Mouse (Mus musculus): ENCODE results near the gene Zmpste24. TPM values are rescaled to one million over a fixed set of nuclear protein-coding genes. Genes with fewer than 3 reads are reported as not detected.
"Not testable (repeated sequence)": the region's sequence is repeated elsewhere in the genome, so short reads cannot be mapped to it uniquely, and the experiment has no call there.

Zmpste24 gene
- polyA plus RNA-seq (2015; fragmentation: Nextera tagmentation; extraction: Ambion mirVana), result 22.2 and 22.6 TPM in 2 replicates

DNA sequence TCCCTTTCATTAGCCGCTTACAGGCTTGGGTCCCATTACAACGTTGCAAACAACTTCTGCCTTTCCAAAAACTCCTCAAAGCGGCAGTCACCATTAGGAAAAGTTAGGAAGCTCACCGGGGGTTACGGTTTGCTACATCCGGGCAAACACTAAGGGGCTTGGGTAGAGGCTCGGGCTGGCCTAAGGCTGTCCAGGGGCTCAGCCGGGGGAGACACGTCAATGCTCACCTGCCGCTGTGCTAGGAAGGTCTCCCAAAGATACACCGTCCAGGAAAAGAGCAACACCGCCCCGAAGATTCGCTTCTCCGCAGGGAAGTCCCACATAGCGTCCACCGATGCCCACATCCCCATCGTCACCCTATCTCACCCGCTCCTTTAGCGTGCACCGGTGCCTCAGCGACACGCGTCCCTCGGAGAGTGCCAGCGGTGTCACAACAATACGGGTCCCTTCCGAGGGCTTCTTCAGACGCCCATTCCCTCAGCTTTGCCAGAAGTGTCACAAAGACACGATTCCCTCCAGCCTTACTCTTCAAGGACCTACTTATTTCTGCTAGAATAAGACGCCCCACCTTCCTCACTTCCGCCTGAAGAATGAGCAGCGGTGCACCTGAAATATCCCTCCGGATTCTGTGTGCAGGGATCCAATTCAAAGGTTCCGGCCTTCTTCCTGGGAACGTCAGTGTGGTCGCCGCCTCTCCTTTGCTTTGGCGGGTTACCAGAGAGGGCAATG lies at the start of gene Zmpste24:
Zmpste24 (minus strand) TSS at position 592 of the 729 bp plus-strand sequence.
- WGBS, result under 1% methylated on average over 39 of the region's 39 CpGs
- Histone ChIP-seq H3K27me3 (replicated peaks) (no peaks in the 10 kb centered on the region), H3K9ac (peak within 1 kb of the TSS; percentile 90), H3K27ac (replicated peaks) (peak within 1 kb of the TSS; percentile 73), H3K36me3 (peaks cover 27% of the 10 kb centered on the region), H3K4me2 (peak within 1 kb of the TSS; percentile 88), H3K4me1 (peaks cover 16% of the 10 kb centered on the region), H3K4me3 (peak within 1 kb of the TSS; percentile 91), H3K9me3 (no peaks in the 10 kb centered on the region)
- no peak; the same call in none of the 2 replicates for ATAC-seq (ENCODE audit: extremely low read depth, insufficient number of reproducible peaks, low FRiP score, low TSS enrichment)

- no peak within 1 kb of the TSS for H3K4me2 ChIP-seq
- no peak within 1 kb of the TSS for H3K4me3 ChIP-seq
- no peaks in the 10 kb centered on the region for H3K27me3 ChIP-seq (replicated peaks)
- no peak for ATAC-seq (ENCODE audit: extremely low read depth, insufficient number of reproducible peaks, low FRiP score, low TSS enrichment)
- 84% methylated on average over 2 of the region's 2 CpGs for WGBS
- H3K4me1 ChIP-seq, result no peaks in the 10 kb centered on the region
- no peak within 1 kb of the TSS for H3K9ac ChIP-seq
- H3K27ac ChIP-seq (replicated peaks), result no peak within 1 kb of the TSS
- no peaks in the 10 kb centered on the region for H3K9me3 ChIP-seq
- H3K36me3 ChIP-seq, result no peaks in the 10 kb centered on the region
Observed at GRCm38 (mm10) chr4:121109126-121109525, 11.1 kb upstream of the Zmpste24 start, which contains the start of gene Tmco2. Tmco2 (minus strand) TSS chr4:121109226.

DNA sequence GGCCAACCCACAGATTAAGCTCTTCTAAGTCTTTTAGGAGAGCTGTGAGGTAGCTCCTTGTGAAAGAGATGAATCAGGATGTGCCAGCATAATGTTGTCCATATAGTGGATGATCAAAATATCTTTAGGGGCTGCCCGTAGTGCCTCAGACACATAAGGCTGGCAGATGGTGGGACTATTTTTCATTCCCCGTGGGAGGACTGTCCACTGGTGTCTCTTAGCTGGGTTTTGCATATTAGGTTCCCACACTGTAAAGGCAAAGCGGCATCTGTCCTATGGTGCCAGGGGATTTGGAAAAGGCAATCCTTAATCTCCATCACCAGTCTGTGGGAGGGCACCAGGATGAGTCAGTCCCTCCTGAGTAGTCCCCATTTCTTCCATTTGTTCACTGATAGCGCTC lies 5.3 kb upstream of the Zmpste24 start:
- no peaks in the 10 kb centered on the region for H3K36me3 ChIP-seq
- H3K4me3 ChIP-seq, result no peak overlapping the region
- peaks cover 2% of the 10 kb centered on the region for H3K4me1 ChIP-seq
- no peak overlapping the region for H3K9ac ChIP-seq
- no peak overlapping the region for H3K27ac ChIP-seq (replicated peaks)
- WGBS, result 71% methylated on average over 4 of the region's 4 CpGs
- H3K27me3 ChIP-seq (replicated peaks), result no peaks in the 10 kb centered on the region
- ATAC-seq (ENCODE audit: extremely low read depth, insufficient number of reproducible peaks, low FRiP score, low TSS enrichment), result no peak
- no peaks in the 10 kb centered on the region for H3K9me3 ChIP-seq
- no peak overlapping the region for H3K4me2 ChIP-seq

GRCm38 (mm10) chr4:121090211-121090610 lies 7.8 kb downstream of the Zmpste24 start:
- no peak overlapping the region for H3K27ac ChIP-seq (replicated peaks)
- 82% methylated on average over 4 of the region's 4 CpGs for WGBS
- no peak overlapping the region for H3K4me2 ChIP-seq

GRCm38 (mm10) chr4:121088696-121089095 lies 9.3 kb downstream of the Zmpste24 start:
- H3K36me3 ChIP-seq, result peaks cover 85% of the 10 kb centered on the region

More at GRCm38 (mm10) chr4:121090211-121090610, 7.8 kb downstream of the Zmpste24 start:
- Histone ChIP-seq H3K36me3 (peaks cover 86% of the 10 kb centered on the region), H3K9ac (no peak overlapping the region), H3K4me1 (no peaks in the 10 kb centered on the region), H3K27me3 (replicated peaks) (no peaks in the 10 kb centered on the region), H3K9me3 (no peaks in the 10 kb centered on the region), H3K4me3 (no peak overlapping the region)
- no peak for ATAC-seq (ENCODE audit: extremely low read depth, insufficient number of reproducible peaks, low FRiP score, low TSS enrichment)

GRCm38 (mm10) chr4:121084506-121084905 lies 13.5 kb downstream of the Zmpste24 start:
- ATAC-seq (ENCODE audit: extremely low read depth, insufficient number of reproducible peaks, low FRiP score, low TSS enrichment), result no peak
- H3K27me3 ChIP-seq (replicated peaks), result no peaks in the 10 kb centered on the region
- no peak overlapping the region for H3K9ac ChIP-seq
- no peaks in the 10 kb centered on the region for H3K4me1 ChIP-seq
- no peaks in the 10 kb centered on the region for H3K9me3 ChIP-seq
- H3K4me3 ChIP-seq, result no peak overlapping the region
- no peak overlapping the region for H3K4me2 ChIP-seq
- H3K27ac ChIP-seq (replicated peaks), result no peak overlapping the region
- H3K36me3 ChIP-seq, result peaks cover 86% of the 10 kb centered on the region

More at GRCm38 (mm10) chr4:121088696-121089095, 9.3 kb downstream of the Zmpste24 start:
- H3K4me1 ChIP-seq, result no peaks in the 10 kb centered on the region
- H3K27me3 ChIP-seq (replicated peaks), result no peaks in the 10 kb centered on the region
- no peak overlapping the region for H3K9ac ChIP-seq
- H3K27ac ChIP-seq (replicated peaks), result no peak overlapping the region
- WGBS, result 87% methylated on average over 2 of the region's 2 CpGs
- H3K4me3 ChIP-seq, result no peak overlapping the region
- H3K9me3 ChIP-seq, result no peaks in the 10 kb centered on the region
- ATAC-seq (ENCODE audit: extremely low read depth, insufficient number of reproducible peaks, low FRiP score, low TSS enrichment), result no peak
- H3K4me2 ChIP-seq, result no peak overlapping the region

- Histone ChIP-seq H3K4me3 (no peak overlapping the region), H3K27me3 (replicated peaks) (no peaks in the 10 kb centered on the region), H3K4me1 (no peaks in the 10 kb centered on the region), H3K9ac (no peak overlapping the region), H3K4me2 (no peak overlapping the region), H3K36me3 (peaks cover 90% of the 10 kb centered on the region), H3K27ac (replicated peaks) (no peak overlapping the region), H3K9me3 (no peaks in the 10 kb centered on the region)
- ATAC-seq (ENCODE audit: extremely low read depth, insufficient number of reproducible peaks, low FRiP score, low TSS enrichment), result no peak
- WGBS, result 79% methylated on average over 1 of the region's 1 CpGs
Observed at GRCm38 (mm10) chr4:121080395-121080794, 17.6 kb downstream of the Zmpste24 start.

GRCm38 (mm10) chr4:121077915-121078646 lies 20.0 kb downstream of the Zmpste24 start:
- peaks cover 90% of the 10 kb centered on the region for H3K36me3 ChIP-seq

DNA sequence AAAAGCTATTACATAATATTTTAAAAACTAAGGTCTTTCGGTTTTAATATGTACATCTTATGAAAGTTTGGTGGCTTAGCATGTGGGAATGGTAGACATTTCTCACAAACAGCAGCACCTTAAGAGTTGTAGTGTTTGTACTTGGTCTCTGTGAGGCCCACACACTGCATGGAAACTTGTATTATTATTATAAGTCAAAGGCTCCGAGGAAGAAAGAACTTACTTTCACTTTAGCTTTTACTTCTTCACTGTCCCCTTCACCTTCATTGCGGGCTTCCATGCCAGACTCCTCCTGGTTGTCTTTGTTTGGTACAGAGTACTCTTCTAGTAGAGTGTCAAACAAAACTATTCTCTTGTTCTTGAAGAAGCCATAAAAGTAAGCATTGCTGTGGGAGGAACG lies 23.8 kb downstream of the Zmpste24 start:
- no peaks in the 10 kb centered on the region for H3K27me3 ChIP-seq (replicated peaks)
- H3K4me1 ChIP-seq, result no peaks in the 10 kb centered on the region
- H3K36me3 ChIP-seq, result peaks cover 83% of the 10 kb centered on the region
- no peak for ATAC-seq (ENCODE audit: extremely low read depth, insufficient number of reproducible peaks, low FRiP score, low TSS enrichment)
- no peak overlapping the region for H3K9ac ChIP-seq
- WGBS, result 85% methylated on average over 4 of the region's 4 CpGs
- no peak overlapping the region for H3K27ac ChIP-seq (replicated peaks)
- no peaks in the 10 kb centered on the region for H3K9me3 ChIP-seq
- no peak overlapping the region for H3K4me3 ChIP-seq
- no peak overlapping the region for H3K4me2 ChIP-seq

More at GRCm38 (mm10) chr4:121077915-121078646, 20.0 kb downstream of the Zmpste24 start:
- 77% methylated on average over 3 of the region's 3 CpGs for WGBS
- Histone ChIP-seq H3K27me3 (replicated peaks) (no peaks in the 10 kb centered on the region), H3K4me3 (no peak overlapping the region), H3K27ac (replicated peaks) (no peak overlapping the region), H3K4me2 (no peak overlapping the region), H3K9me3 (no peaks in the 10 kb centered on the region), H3K4me1 (no peaks in the 10 kb centered on the region), H3K9ac (no peak overlapping the region)
- no peak for ATAC-seq (ENCODE audit: extremely low read depth, insufficient number of reproducible peaks, low FRiP score, low TSS enrichment)

DNA sequence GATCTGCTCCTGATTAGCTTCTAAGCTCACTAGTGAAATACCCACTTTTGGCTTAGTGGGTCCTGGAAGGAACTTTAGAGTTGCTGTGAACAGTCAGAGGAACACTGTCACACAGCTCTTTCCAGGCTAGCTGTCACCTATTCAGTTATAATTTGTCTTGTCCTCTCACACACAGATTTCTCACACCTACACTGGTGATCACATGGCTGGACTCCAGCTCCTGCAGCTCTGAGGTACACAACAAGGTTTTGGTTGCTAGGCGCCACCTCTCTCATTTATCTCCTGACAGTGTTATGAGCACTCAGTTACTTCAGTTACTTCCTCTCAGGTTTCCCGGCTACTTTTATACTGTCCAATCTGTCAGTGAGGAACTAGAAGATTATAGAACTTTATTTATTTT lies 32.7 kb downstream of the Zmpste24 start:
- H3K4me1 ChIP-seq, result no peaks in the 10 kb centered on the region
- no peak overlapping the region for H3K9ac ChIP-seq
- H3K27ac ChIP-seq (replicated peaks), result no peak overlapping the region
- peaks cover 82% of the 10 kb centered on the region for H3K36me3 ChIP-seq
- no peak overlapping the region for H3K4me3 ChIP-seq
- no peak for ATAC-seq (ENCODE audit: extremely low read depth, insufficient number of reproducible peaks, low FRiP score, low TSS enrichment)
- no peaks in the 10 kb centered on the region for H3K27me3 ChIP-seq (replicated peaks)
- WGBS, result 38% methylated on average over 2 of the region's 2 CpGs
- H3K4me2 ChIP-seq, result no peak overlapping the region
- no peaks in the 10 kb centered on the region for H3K9me3 ChIP-seq

DNA sequence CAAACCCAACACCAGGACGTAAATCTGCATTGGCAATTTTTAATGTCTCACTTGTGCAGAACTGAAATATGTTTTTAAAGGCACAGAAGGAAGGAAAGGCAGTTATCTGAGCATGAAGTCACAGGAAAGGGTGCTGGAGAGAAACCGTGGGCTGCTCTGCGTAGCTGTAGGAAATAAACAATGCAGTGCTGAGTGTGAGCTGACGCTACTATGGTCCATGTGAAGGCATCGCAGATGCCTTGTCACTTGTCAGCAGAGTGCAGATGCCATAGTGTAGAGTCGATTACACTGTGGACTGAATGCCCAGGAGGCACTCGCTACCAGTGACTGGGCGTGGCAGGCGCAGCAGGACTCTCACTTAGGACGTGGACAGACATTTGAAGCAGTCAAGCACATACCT lies 38.8 kb downstream of the Zmpste24 start:
- not testable (repeated sequence) for H3K27me3 ChIP-seq (replicated peaks); H3K9ac ChIP-seq; H3K4me2 ChIP-seq; ATAC-seq (ENCODE audit: extremely low read depth, insufficient number of reproducible peaks, low FRiP score, low TSS enrichment); H3K9me3 ChIP-seq; H3K27ac ChIP-seq (replicated peaks); H3K4me3 ChIP-seq; H3K4me1 ChIP-seq
- peaks cover 47% of the 10 kb centered on the region for H3K36me3 ChIP-seq
- 61% methylated on average over 10 of the region's 10 CpGs for WGBS
